Mouse (Mus musculus) kidney, embryonic 14.5 days (tissue): Measurements from ENCODE around the gene Phykpl. TPM values are rescaled to one million over a fixed set of nuclear protein-coding genes. Genes with fewer than 3 reads are reported as not detected.

Experiments used
- ATAC-seq: fragments of 200-750 bp; cut with Nextera tagmentation; 2 replicates; pipeline ENCODE4 v1.8.0; 2017; ENCODE audit warnings: moderate number of reproducible peaks, mild to moderate bottlenecking, moderate TSS enrichment, moderate library complexity; ENCODE audit not compliant: low FRiP score, low TSS enrichment
- H3K27ac ChIP-seq: fragments of 300-500 bp; sonication (generic); 2 replicates; pipeline ENCODE4 v1.5.1; 2014; ENCODE audit warnings: low read depth, mild to moderate bottlenecking, low read length, moderate library complexity, mixed read lengths
- H3K27me3 ChIP-seq: fragments of 300-500 bp; sonication (generic); 2 replicates; pipeline ENCODE4 v1.6.1; 2014; ENCODE audit warnings: mild to moderate bottlenecking, low read length; ENCODE audit not compliant: control insufficient read depth, insufficient read depth
- H3K36me3 ChIP-seq: fragments of 300-500 bp; sonication (generic); 2 replicates; pipeline ENCODE4 v1.6.1; 2014; ENCODE audit warnings: low read length, mixed read lengths; ENCODE audit not compliant: control insufficient read depth, insufficient read depth
- H3K4me1 ChIP-seq: fragments of 300-500 bp; sonication (generic); 2 replicates; pipeline ENCODE4 v1.6.1; 2014; ENCODE audit warnings: low read length, mixed read lengths; ENCODE audit not compliant: control insufficient read depth, insufficient read depth
- H3K4me2 ChIP-seq: fragments of 300-500 bp; sonication (generic); replicated peaks from 2 replicates; pipeline ENCODE4 v1.6.1; 2014; ENCODE audit warnings: low read depth, mild to moderate bottlenecking, low read length
- H3K4me3 ChIP-seq: fragments of 300-500 bp; sonication (generic); 2 replicates; pipeline ENCODE4 v1.5.1; 2014; ENCODE audit warnings: mild to moderate bottlenecking, low read length
- H3K9ac ChIP-seq: fragments of 300-500 bp; sonication (generic); 2 replicates; pipeline ENCODE4 v1.6.1; 2014; ENCODE audit warnings: low read depth, mild to moderate bottlenecking, low read length, moderate library complexity
- H3K9me3 ChIP-seq: fragments of 300-500 bp; sonication (generic); 2 replicates; pipeline ENCODE4 v1.6.1; 2016; ENCODE audit warnings: low read length; ENCODE audit not compliant: control insufficient read depth
- WGBS: fragments of 180-500 bp; shearing (Covaris S2); extraction: QIAGEN DNeasy Blood & Tissue Kit; methylation state at CpG from one replicate; pipeline ENCODE4 v1.1.7; 2014; 5-methylcytosine and 5-hydroxymethylcytosine counted together
- polyA plus RNA-seq: library from polyadenylated mRNA; unstranded; fragments of >200 nt; fragmentation: Nextera tagmentation; extraction: Ambion mirVana; gene quantifications from 2 replicates; pipeline ENCODE4 v1.2.1, GENCODE M21; 2014

The Phykpl gene
- polyA plus RNA-seq, 1 experiment from 2014 or later, result 23.2 TPM

- Histone ChIP-seq H3K27me3 (no peaks in the 10 kb centered on the region), H3K4me3 (peak overlapping the region; percentile 47; the same call in 1 of the 2 replicates), H3K9ac (peak overlapping the region; percentile 74; the same call in 1 of the 2 replicates), H3K36me3 (peaks cover 16% of the 10 kb centered on the region; the same call in 1 of the 2 replicates), H3K27ac (peak overlapping the region; percentile 48; the same call in 1 of the 2 replicates), H3K4me1 (peaks cover 33% of the 10 kb centered on the region; the same call in 1 of the 2 replicates), H3K4me2 (peak overlapping the region; percentile 97), H3K9me3 (no peaks in the 10 kb centered on the region)
- 26% methylated on average over 3 of the region's 3 CpGs for WGBS
- no peak for ATAC-seq
Measured at GRCm38 (mm10) chr11:51648566-51648965, 64.0 kb downstream of the Phykpl start.

DNA sequence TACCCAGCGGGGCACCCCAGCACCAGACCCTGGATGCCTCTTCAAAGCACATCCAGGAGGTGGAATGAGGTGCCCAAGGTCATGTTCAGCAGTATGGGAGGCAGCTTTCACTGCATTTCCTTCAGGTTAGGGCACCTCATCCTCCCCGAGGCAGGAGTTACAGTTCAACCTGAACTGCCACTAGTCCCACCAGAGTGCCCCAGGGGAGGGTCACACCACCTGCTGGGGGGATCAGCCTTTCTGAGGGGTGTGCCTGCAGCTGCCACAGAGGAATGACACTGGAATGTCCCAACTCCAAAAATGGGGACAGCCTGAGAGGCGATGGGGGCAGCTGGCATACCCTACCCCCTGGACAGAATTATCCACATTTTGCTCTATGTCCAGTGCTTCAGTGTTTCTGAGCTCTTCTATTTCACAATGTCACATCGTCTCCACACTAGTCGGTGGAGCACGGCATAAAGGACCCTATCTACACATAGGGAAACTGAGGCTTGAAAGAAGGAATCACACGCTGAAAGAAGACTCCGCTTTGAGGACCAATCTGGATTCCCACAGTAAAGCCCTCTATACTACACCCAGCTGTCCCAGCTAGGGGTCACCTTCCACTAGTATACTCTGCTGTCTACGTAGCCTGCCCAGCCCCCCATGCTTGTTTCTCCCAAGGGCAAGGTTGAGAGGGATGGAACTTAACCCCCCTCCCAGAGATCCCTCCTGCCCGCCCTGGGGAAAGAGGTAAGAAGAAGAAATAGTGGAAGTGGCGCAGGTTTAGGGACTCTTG lies 64.7 kb downstream of the Phykpl start:
- Histone ChIP-seq H3K36me3 (peaks cover 9% of the 10 kb centered on the region; the same call in 1 of the 2 replicates), H3K27ac (peak overlapping the region; percentile 48; the same call in 1 of the 2 replicates), H3K9ac (peak overlapping the region; percentile 74; the same call in 1 of the 2 replicates), H3K4me2 (peak overlapping the region; percentile 97), H3K4me1 (peaks cover 28% of the 10 kb centered on the region; the same call in 1 of the 2 replicates), H3K4me3 (peak overlapping the region; percentile 47), H3K9me3 (no peaks in the 10 kb centered on the region), H3K27me3 (no peaks in the 10 kb centered on the region)
- 0 out of 2 replicates have a peak, but pooled peaks have one; percentile 7 for ATAC-seq
- 33% methylated on average over 11 of the region's 11 CpGs for WGBS

GRCm38 (mm10) chr11:51649889-51650199 lies 65.3 kb downstream of the Phykpl start:
- H3K9me3 ChIP-seq, result no peaks in the 10 kb centered on the region
- H3K27me3 ChIP-seq, result no peaks in the 10 kb centered on the region
- peaks cover 28% of the 10 kb centered on the region; the same call in 1 of the 2 replicates for H3K4me1 ChIP-seq
- H3K4me3 ChIP-seq, result peak overlapping the region; percentile 47
- no peak overlapping the region for H3K27ac ChIP-seq
- no peak for ATAC-seq
- peaks cover 8% of the 10 kb centered on the region; the same call in 1 of the 2 replicates for H3K36me3 ChIP-seq
- whole genome bisulfite sequencing, result 3% methylated on average over 7 of the region's 7 CpGs
- peak overlapping the region; percentile 97 for H3K4me2 ChIP-seq
- H3K9ac ChIP-seq, result peak overlapping the region; percentile 74

GRCm38 (mm10) chr11:51650261-51650660 lies 65.7 kb downstream of the Phykpl start:
- Histone ChIP-seq H3K27ac (peak overlapping the region; percentile 68; the same call in 1 of the 2 replicates), H3K36me3 (peaks cover 6% of the 10 kb centered on the region; the same call in 1 of the 2 replicates), H3K27me3 (no peaks in the 10 kb centered on the region), H3K9ac (peak overlapping the region; percentile 74), H3K4me2 (peak overlapping the region; percentile 97), H3K4me3 (peak overlapping the region; percentile 47), H3K9me3 (no peaks in the 10 kb centered on the region), H3K4me1 (peaks cover 28% of the 10 kb centered on the region; the same call in 1 of the 2 replicates)
- WGBS, result under 1% methylated on average over 26 of the region's 30 CpGs
- ATAC-seq, result peak; percentile 16; the same call in 1 of the 2 replicates

DNA sequence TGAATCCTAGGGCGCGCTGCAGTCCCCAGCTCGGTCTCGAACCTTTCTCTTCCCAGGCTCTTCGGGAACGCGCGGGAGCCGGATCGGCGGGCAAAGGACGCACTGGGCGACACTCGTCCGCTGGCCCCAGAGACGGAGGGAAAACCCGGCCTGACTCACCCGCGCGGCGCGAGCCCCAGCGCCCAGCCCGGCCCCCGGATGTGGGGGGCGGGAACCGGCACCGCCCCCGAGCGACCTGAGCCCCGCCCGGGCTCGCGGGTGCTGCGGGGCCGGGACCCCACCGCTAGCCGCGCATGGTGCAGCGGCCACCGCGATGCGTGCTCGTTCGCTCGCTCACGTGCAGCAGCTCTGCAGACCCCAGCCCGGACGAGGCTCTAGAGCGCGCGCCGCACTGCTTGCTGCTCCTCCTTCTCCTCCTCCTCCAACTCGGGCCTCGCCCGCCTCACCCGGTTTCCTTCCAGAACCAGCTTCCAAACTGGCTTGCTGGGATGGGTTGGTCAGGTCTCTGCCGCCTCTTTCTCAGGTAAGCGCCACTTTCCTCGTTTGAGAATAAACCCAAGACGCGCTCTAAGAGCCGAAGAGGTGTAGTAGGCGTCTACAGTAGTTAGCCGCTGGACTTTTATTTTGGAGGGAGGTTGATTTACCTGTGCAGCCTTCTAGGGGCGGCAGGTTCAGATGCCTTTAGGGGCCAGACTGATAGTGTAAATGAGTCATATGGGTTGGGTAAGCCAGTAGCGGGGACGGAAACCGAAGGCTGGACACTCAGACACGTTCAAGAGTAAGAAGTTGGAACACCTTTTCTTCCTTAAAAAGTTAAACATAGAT lies 66.3 kb downstream of the Phykpl start, which contains the start of the genes N4bp3 and D930048N14Rik:
Gene N4bp3, minus strand, starts transcription at position 152 of the 825 bp plus-strand sequence.
Gene D930048N14Rik, plus strand, starts transcription at position 264 of the 825 bp plus-strand sequence.
- no peaks in the 10 kb centered on the region for H3K27me3 ChIP-seq
- peak within 1 kb of the TSS; percentile 74 for H3K9ac ChIP-seq
- no peaks in the 10 kb centered on the region; the same call in 1 of the 2 replicates for H3K36me3 ChIP-seq
- ATAC-seq, result peak; percentile 80
- no peaks in the 10 kb centered on the region for H3K9me3 ChIP-seq
- peak within 1 kb of the TSS; percentile 97 for H3K4me2 ChIP-seq
- H3K4me3 ChIP-seq, result peak within 1 kb of the TSS; percentile 47
- peaks cover 28% of the 10 kb centered on the region; the same call in 1 of the 2 replicates for H3K4me1 ChIP-seq
- peak within 1 kb of the TSS; percentile 68 for H3K27ac ChIP-seq
- under 1% methylated on average over 57 of the region's 70 CpGs for WGBS

GRCm38 (mm10) chr11:51652889-51653418 lies 68.4 kb downstream of the Phykpl start:
- Histone ChIP-seq H3K27me3 (no peaks in the 10 kb centered on the region), H3K4me3 (no peak overlapping the region), H3K36me3 (no peaks in the 10 kb centered on the region), H3K4me2 (no peak overlapping the region), H3K9ac (no peak overlapping the region), H3K4me1 (peaks cover 14% of the 10 kb centered on the region; the same call in 1 of the 2 replicates), H3K27ac (no peak overlapping the region), H3K9me3 (no peaks in the 10 kb centered on the region)
- ATAC-seq, result no peak
- 91% methylated on average over 4 of the region's 4 CpGs for WGBS

- H3K9me3 ChIP-seq, result no peaks in the 10 kb centered on the region
- no peak for ATAC-seq
- peaks cover 13% of the 10 kb centered on the region; the same call in 1 of the 2 replicates for H3K4me1 ChIP-seq
- no peaks in the 10 kb centered on the region for H3K27me3 ChIP-seq
- no peak overlapping the region for H3K4me3 ChIP-seq
- H3K9ac ChIP-seq, result no peak overlapping the region
- WGBS, result 77% methylated on average over 6 of the region's 6 CpGs
- no peaks in the 10 kb centered on the region for H3K36me3 ChIP-seq
- no peak overlapping the region for H3K27ac ChIP-seq
- no peak overlapping the region for H3K4me2 ChIP-seq
Measured at GRCm38 (mm10) chr11:51653736-51654135, 69.2 kb downstream of the Phykpl start.
